Mouse (Mus musculus): ENCODE data around the gene Gpsm3. TPM values are rescaled to one million over a fixed set of nuclear protein-coding genes. Genes with fewer than 3 reads are reported as not detected.
A peak's percentile ranks its signal among the peaks of the same experiment; 100 is the strongest.

Gene Gpsm3
- polyA plus RNA-seq, 2 experiments, result 3.7 to 7.9 TPM

DNA sequence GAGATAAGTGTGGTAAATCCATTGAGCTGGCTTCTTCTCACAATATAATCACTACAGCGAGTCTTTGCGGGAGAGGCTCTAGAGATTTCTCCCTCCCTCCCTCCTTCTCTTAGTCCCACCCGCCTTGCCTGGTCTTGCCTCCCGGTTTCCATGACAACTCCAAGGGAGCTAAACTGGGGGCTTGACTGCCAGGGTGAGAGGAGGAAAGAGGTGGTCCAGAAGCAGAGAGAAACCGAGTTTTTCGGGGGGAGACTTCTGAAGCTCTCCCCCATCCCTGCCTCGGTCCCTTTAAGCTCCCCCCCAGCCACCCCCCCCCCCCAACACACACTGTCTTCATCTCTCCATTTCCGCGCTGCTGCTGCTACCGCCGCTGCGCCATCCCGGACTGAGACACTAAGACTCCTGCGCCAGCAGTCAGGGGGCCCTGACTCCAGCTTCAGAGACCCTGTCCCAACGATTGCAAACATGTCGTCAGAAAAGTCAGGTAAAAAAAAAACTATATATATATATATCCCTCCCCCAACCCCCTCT lies 39.7 kb downstream of the Gpsm3 start, which contains the start of gene Prrt1:
Gene Prrt1, plus strand, starts transcription at position 313 of the 531 bp plus-strand sequence.
- DNase-seq (ENCODE audit: low spot score) (peak; percentile 54), ATAC-seq (ENCODE audit: low FRiP score, low read depth) (no peak)
- Histone ChIP-seq H3K9me3 (ENCODE audit: control insufficient read depth, low read length) (no peaks in the 10 kb centered on the region), H3K36me3 (ENCODE audit: control insufficient read depth, insufficient read depth, low read length) (peaks cover 9% of the 10 kb centered on the region), H3K4me3 (replicated peaks; ENCODE audit: low read length) (peak within 1 kb of the TSS; percentile 81), H3K27ac (replicated peaks; ENCODE audit: low read depth, low read length) (peak within 1 kb of the TSS; percentile 92), H3K4me1 (ENCODE audit: control insufficient read depth, insufficient read depth, low read length) (peaks cover 30% of the 10 kb centered on the region), H3K4me2 (replicated peaks; ENCODE audit: low read depth, low read length, severe bottlenecking) (peak within 1 kb of the TSS; percentile 78), H3K9ac (ENCODE audit: low read depth, low read length, severe bottlenecking) (0 out of 2 replicates have a peak within 1 kb of the TSS, but pooled peaks have one; percentile 28), H3K27me3 (ENCODE audit: control insufficient read depth, insufficient read depth, low read length) (peaks cover 36% of the 10 kb centered on the region)
- TF ChIP-seq POLR2A (IDR thresholded peaks at IDR 0.05; ENCODE audit: borderline replicate concordance, extremely low read depth, insufficient read depth, insufficient read length), result no peak
- WGBS, result 1% methylated on average over 16 of the region's 16 CpGs

DNA sequence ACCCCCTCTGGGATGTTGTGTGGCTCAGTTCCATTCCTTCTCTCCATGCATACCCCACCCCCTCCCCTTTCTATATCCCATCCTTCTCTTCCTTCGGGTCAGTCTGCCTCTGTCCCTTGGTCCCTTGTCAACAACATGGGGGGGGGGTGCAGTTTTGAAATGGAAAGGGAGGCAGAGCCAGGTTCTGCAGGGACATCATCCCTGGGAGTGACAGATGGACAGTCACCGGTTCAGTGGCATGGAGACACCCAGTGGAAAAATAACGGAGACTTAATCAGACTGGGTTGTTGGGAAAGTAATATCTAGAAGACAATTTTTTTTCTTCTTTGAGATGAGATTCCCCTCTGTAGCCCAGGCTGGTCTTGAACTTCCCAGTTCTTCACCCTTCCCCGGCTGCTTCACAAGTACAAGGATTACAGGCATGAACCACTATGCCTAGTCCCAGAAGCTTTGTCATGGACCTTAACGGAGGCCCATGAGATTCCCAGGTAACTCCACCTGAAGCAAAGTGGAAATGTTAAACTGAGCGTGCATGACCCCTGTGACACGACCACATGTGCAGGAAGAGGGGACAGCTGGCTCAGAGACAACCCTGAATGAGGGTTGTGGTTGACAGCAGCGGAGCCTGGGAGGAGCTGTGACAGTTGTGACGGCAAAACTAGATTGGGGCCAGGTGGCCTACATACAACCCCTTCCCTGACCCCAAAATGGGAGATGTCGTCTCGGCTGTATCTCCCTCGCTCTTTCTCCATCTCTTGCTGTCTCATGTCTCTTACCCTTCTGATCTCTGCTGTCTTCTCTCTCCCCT lies 40.4 kb downstream of the Gpsm3 start:
- Histone ChIP-seq H3K27me3 (ENCODE audit: control insufficient read depth, insufficient read depth, low read length) (peaks cover 36% of the 10 kb centered on the region), H3K4me3 (replicated peaks; ENCODE audit: low read length) (peak overlapping the region; percentile 81; the same call in 1 of the 2 replicates), H3K27ac (replicated peaks; ENCODE audit: low read depth, low read length) (no peak overlapping the region), H3K4me1 (ENCODE audit: control insufficient read depth, insufficient read depth, low read length) (peaks cover 30% of the 10 kb centered on the region), H3K36me3 (ENCODE audit: control insufficient read depth, insufficient read depth, low read length) (peaks cover 8% of the 10 kb centered on the region), H3K9ac (ENCODE audit: low read depth, low read length, severe bottlenecking) (no peak overlapping the region), H3K9me3 (ENCODE audit: control insufficient read depth, low read length) (no peaks in the 10 kb centered on the region), H3K4me2 (replicated peaks; ENCODE audit: low read depth, low read length, severe bottlenecking) (peak overlapping the region; percentile 78; the same call in 1 of the 2 replicates)
- DNase-seq (ENCODE audit: low spot score) (no peak), ATAC-seq (ENCODE audit: low FRiP score, low read depth) (no peak)
- TF ChIP-seq POLR2A (IDR thresholded peaks at IDR 0.05; ENCODE audit: borderline replicate concordance, extremely low read depth, insufficient read depth, insufficient read length), result no peak
- WGBS, result 17% methylated on average over 12 of the region's 12 CpGs

DNA sequence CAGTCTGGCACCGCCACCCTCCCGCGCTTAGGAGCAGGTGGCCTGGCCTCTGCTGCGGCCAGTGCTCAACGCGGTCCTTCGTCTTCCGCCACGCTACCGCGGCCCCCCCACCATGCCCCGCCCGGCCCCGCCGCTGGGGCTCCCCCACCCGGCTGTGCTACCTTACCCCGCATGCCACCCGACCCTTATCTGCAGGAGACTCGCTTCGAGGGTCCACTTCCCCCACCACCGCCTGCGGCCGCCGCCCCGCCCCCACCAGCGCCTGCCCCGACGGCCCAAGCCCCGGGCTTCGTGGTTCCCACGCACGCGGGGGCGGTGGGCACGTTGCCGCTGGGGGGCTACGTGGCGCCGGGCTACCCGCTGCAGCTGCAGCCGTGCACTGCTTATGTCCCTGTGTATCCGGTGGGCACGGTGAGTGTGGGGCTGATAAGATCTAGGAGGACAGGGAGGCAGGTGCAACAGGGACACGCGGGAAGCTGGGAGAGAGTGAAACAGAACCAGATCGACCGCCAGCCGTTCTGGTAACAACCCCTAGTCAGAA lies 41.2 kb downstream of the Gpsm3 start:
- whole genome bisulfite sequencing, result 3% methylated on average over 42 of the region's 48 CpGs
- H3K9ac ChIP-seq (ENCODE audit: low read depth, low read length, severe bottlenecking), result no peak overlapping the region
- peak overlapping the region; percentile 38 for H3K4me3 ChIP-seq (replicated peaks; ENCODE audit: low read length)
- no peaks in the 10 kb centered on the region for H3K36me3 ChIP-seq (ENCODE audit: control insufficient read depth, insufficient read depth, low read length)
- H3K27me3 ChIP-seq (ENCODE audit: control insufficient read depth, insufficient read depth, low read length), result peaks cover 36% of the 10 kb centered on the region
- peaks cover 30% of the 10 kb centered on the region for H3K4me1 ChIP-seq (ENCODE audit: control insufficient read depth, insufficient read depth, low read length)
- H3K9me3 ChIP-seq (ENCODE audit: control insufficient read depth, low read length), result no peaks in the 10 kb centered on the region
- no peak overlapping the region for H3K27ac ChIP-seq (replicated peaks; ENCODE audit: low read depth, low read length)
- peak overlapping the region; percentile 43 for H3K4me2 ChIP-seq (replicated peaks; ENCODE audit: low read depth, low read length, severe bottlenecking)
- DNase-seq (ENCODE audit: low spot score), result no peak
- no peak for TF ChIP-seq POLR2A (IDR thresholded peaks at IDR 0.05; ENCODE audit: borderline replicate concordance, extremely low read depth, insufficient read depth, insufficient read length)
- no peak for ATAC-seq (ENCODE audit: low FRiP score, low read depth)

DNA sequence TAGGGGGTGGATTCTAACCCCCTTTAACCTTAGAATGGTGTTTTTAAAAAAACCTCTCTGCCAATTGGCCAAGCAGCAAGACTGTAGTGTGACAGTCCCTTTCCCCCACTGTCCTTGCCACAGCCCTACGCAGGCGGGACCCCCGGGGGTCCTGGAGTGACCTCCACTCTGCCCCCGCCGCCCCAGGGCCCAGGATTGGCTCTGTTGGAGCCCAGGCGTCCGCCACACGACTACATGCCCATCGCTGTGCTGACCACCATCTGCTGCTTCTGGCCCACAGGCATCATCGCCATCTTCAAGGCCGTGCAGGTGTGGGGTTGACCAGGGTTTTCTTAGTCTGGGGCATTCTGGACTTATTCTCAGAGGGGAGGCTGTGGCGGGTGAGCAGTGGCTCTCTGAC lies 42.0 kb downstream of the Gpsm3 start:
- Histone ChIP-seq H3K9ac (ENCODE audit: low read depth, low read length, severe bottlenecking) (peak overlapping the region; percentile 44), H3K27me3 (ENCODE audit: control insufficient read depth, insufficient read depth, low read length) (peaks cover 36% of the 10 kb centered on the region)

DNA sequence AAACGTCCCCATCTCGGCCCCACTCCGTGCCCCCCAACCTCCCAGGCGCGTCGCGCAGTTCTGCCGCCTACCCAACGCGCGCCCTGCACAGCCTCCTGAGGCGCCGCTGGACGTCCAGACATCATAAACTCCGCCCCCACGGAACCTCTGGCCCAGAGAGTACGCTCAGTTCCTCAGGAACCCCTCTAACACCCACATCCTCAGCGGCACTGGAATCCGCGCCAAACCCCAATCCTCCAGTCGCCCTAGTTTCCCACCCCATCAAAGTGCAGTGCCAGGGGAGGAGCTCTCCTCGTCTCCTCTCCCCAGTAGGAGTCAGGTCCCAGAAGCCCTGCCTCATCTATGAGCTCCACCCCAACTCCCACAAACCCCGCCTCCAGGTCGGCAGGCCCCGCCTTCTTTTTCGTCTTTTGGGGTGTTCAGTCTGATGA lies 42.7 kb downstream of the Gpsm3 start:
- Histone ChIP-seq H3K9ac (ENCODE audit: low read depth, low read length, severe bottlenecking) (peak overlapping the region; percentile 44), H3K36me3 (ENCODE audit: control insufficient read depth, insufficient read depth, low read length) (no peaks in the 10 kb centered on the region), H3K9me3 (ENCODE audit: control insufficient read depth, low read length) (no peaks in the 10 kb centered on the region), H3K27me3 (ENCODE audit: control insufficient read depth, insufficient read depth, low read length) (peaks cover 36% of the 10 kb centered on the region), H3K4me1 (ENCODE audit: control insufficient read depth, insufficient read depth, low read length) (peaks cover 26% of the 10 kb centered on the region), H3K4me3 (replicated peaks; ENCODE audit: low read length) (peak overlapping the region; percentile 38), H3K4me2 (replicated peaks; ENCODE audit: low read depth, low read length, severe bottlenecking) (peak overlapping the region; percentile 79), H3K27ac (replicated peaks; ENCODE audit: low read depth, low read length) (no peak overlapping the region)
- TF ChIP-seq POLR2A (IDR thresholded peaks at IDR 0.05; ENCODE audit: borderline replicate concordance, extremely low read depth, insufficient read depth, insufficient read length), result no peak
- peak; percentile 25; the same call in 1 of the 2 replicates for ATAC-seq (ENCODE audit: low FRiP score, low read depth)
- WGBS, result 2% methylated on average over 24 of the region's 26 CpGs
- DNase-seq (ENCODE audit: low spot score), result peak; percentile 34

More for the DNA sequence above, 42.0 kb downstream of the Gpsm3 start:
- TF ChIP-seq POLR2A (IDR thresholded peaks at IDR 0.05; ENCODE audit: borderline replicate concordance, extremely low read depth, insufficient read depth, insufficient read length), result no peak
- DNase-seq (ENCODE audit: low spot score), result no peak
- H3K9me3 ChIP-seq (ENCODE audit: control insufficient read depth, low read length), result no peaks in the 10 kb centered on the region
- 11% methylated on average over 11 of the region's 12 CpGs for WGBS
- peaks cover 26% of the 10 kb centered on the region for H3K4me1 ChIP-seq (ENCODE audit: control insufficient read depth, insufficient read depth, low read length)
- no peak for ATAC-seq (ENCODE audit: low FRiP score, low read depth)
- H3K4me2 ChIP-seq (replicated peaks; ENCODE audit: low read depth, low read length, severe bottlenecking), result peak overlapping the region; percentile 79
- H3K27ac ChIP-seq (replicated peaks; ENCODE audit: low read depth, low read length), result no peak overlapping the region
- H3K4me3 ChIP-seq (replicated peaks; ENCODE audit: low read length), result peak overlapping the region; percentile 38
- no peaks in the 10 kb centered on the region for H3K36me3 ChIP-seq (ENCODE audit: control insufficient read depth, insufficient read depth, low read length)

All from limb, embryonic 14.5 days (tissue).